Mouse (Mus musculus) B cell, adult 62 days (primary cell): ENCODE measurements around the gene Klrb1c. TPM values are rescaled to one million over a fixed set of nuclear protein-coding genes. Genes with fewer than 3 reads are reported as not detected.

Experiments used
- total RNA-seq: library from RNA; stranded (reverse); gene quantifications from 4 replicates; pipeline ENCODE4 v1.2.4, GENCODE M21; 2023

Klrb1c gene
- 0.86 to 1.7 TPM (median 0.91 TPM) in 4 replicates for total RNA-seq

DNA sequence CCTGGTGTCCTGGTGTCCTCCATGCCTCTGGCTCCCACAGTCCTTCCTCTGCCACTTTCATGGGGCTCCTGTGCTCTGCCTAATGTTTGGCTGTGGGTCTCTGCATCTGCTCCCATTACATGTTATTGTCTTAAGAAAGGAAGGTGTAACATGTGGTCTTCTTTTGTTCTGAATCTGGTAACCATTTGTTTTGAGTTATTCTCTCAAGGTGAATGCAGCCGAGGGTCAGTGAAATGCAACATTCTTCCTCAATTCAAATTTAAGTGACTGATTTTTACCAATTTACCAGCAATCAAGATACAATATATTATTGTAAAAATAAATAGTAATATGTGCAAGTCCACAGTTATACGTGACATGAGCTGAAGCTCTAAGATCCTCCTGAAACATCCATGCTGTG is at the start of gene Klrb1c:
TSS of gene Klrb1c (minus strand) at position 101 of the 400 bp plus-strand sequence.

DNA sequence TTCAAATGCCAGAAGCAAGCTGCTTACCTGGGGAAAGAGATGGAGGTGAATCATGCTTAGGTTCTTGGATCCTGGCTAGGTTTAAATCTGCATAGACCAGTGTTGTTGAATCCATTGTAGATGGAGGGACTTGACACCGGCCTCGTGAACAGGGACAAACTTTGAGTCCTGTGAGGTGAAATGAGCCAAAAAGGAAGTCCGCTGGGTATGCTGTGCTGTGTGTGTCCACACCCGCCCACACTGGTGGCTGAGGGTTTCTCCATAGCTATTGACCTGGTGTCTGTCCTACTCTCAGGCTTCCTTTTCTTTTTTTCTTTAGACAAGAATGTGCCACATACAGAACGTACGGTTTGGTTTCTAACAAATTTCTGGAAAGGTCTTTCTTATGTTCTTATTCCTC is 37.1 kb upstream of the Klrb1c start, which contains the start of the genes Gm44511 and Klrb1b:
TSS of gene Gm44511 (minus strand) at position 184 of the 400 bp plus-strand sequence.
TSS of gene Klrb1b (minus strand) at position 200 of the 400 bp plus-strand sequence.

Other genes starting within 250 kb of the Klrb1c start
- not detected in 4 replicates for gene A2ml1, start 207.6 kb downstream of the Klrb1c start, total RNA-seq
- 0.44 to 1.4 TPM in 2 of 4 replicates, not detected in the others for gene Klrb1a, start 165.7 kb downstream of the Klrb1c start, total RNA-seq
- 142 to 160 TPM (median 148 TPM) in 4 replicates for gene Clec2h, start 126.8 kb downstream of the Klrb1c start, total RNA-seq
- 0.78 to 1.2 TPM in 2 of 4 replicates, not detected in the others for gene Klrb1, start 66.2 kb downstream of the Klrb1c start, total RNA-seq
- gene Gm44511, start 37.1 kb upstream of the Klrb1c start, total RNA-seq = not detected in 4 replicates
- gene Klrb1b, start 37.1 kb upstream of the Klrb1c start, total RNA-seq = 0.63 to 2.4 TPM (median 0.74 TPM) in 4 replicates
- gene Clec2i, start 98.4 kb upstream of the Klrb1c start, total RNA-seq = 57.3 to 68.0 TPM (median 63.4 TPM) in 4 replicates
- gene BC035044, start 101.9 kb upstream of the Klrb1c start, total RNA-seq = 77.5 to 80.6 TPM (median 79.9 TPM) in 4 replicates
- 6.9 to 13.2 TPM (median 10.2 TPM) in 4 replicates for gene Clec2g, start 145.2 kb upstream of the Klrb1c start, total RNA-seq